Mouse (Mus musculus) R1 (cell line): ENCODE measurements around the gene Celf2.

ENCODE experiments used
- DNase-seq: peaks from one replicate; pipeline ENCODE4 v3.0.0-alpha.2; 2018; ENCODE audit warnings: low read depth, low spot score

Celf2 gene

GRCm38 (mm10) chr2:6556913-6557312 lies 952.5 kb downstream of the Celf2 start:
- DNase-seq: no peak

DNA sequence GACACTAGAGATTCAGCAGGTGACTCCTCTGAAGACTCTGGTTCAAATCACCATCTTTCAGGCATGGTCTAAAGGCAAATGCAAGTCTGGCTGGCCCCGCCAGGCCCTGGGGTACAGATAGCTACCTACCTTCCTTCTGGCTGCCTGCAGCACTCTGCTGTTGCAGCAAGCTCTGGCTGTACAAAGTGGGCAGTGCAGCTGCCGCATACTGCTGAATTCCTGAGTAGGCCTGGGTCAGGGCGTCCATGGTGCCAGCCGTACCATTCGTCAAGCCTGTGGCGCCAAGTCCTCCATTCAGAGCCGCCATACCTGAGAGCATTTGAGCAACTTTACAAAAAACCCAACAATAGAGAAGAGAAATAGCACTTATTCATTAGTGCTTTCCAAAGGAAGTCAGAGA lies 955.7 kb downstream of the Celf2 start:
- DNase-seq: no peak

GRCm38 (mm10) chr2:6549251-6549650 lies 960.1 kb downstream of the Celf2 start:
- DNase-seq: no peak

DNA sequence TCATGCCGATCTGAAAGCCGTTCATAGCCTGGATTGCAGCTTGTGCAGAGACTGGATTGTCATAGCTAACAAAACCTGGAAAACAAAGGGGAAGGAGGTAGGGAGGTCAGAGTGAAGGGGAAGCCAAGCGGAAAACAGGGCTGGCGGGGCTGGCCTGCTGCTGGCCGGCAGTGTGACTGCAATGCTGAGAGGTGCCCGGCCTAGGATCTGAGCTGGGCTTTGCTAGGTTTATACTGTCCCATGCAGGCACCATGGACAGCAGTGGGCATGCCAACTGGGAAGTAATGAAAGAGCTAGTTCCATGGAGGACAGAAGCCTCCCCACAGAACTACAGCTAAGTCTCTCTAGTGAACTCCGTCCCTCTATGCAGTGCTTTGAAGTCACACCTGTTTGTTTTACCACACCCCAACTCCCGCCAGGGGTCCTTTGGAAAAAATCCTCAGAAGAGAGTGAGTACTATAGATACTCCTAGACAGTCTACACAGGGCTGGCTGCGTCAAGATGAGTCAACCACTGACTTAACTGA lies 962.2 kb downstream of the Celf2 start:
- peak; percentile 58 for DNase-seq

DNA sequence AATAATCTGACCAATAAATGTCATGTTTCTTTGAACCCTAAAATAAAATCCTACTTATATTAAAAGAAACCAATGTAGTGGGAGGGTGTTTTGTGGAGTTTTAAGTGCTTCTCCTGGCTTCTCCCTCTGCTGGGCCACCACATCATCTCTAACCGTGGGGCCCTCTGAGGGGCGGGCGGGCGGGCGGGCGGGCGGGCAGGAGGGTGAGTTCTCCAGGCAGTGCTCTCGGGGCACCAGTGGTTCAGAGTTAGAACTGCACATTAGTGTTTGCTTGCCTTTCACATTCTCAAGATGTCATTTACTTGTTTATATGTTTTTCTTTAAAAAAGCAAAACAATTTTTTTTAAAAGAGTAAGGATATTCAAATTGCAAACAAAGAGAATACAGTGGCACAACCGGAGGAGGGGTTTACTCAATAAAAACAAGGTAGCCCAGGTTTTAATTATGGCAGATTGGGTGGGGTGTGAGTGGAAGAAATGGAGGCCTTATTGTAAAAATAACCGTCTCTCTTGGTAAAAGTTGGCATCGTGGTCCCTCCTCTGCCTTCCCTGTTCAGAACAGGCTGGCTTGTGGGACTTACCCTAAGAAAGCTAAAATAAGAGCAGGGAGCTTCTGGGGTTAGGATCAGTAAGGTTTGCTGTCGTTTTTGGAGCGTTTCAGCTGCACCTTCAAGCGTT lies 962.8 kb downstream of the Celf2 start:
- DNase-seq: no peak

DNA sequence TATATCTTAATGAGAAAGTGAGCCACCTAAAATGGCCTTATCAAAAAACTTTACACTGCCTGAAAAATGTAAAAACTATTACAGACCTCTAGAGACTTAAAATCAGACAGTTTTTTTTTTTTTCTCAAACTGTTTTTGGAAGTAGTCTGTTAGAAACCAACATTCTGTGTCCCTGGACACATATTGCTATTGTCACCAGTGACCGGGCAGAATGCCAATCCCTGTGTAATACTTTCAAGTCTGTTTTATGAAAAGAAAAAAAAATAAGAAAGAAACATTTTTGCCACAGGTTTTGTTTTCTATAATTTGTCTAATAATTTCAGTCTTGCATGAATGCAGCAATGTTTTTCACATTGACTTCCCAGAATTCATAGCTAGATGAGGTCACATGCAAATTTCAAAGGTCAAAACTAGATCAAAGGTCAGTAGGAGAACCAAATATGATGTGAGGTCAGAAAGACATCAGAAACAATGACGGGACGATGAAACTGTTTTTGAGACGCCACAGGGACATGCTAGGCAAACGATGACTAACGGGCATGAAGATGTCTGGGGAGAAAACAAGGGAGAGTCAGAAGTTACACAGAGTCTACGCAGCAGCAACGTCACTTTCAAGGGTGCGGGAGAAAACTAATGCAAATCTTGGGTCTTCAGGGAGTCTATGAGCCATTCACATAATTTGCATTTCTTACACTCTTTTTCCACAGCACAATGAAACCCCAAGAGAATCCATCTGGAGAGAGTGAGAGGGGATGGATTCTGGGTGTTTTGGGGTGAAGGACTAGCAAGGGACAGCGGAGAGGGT lies 964.0 kb downstream of the Celf2 start:
- DNase-seq: no peak

- DNase-seq: no peak
These were observed 965.7 kb downstream of the Celf2 start for GRCm38 (mm10) chr2:6543650-6544049.

- no peak for DNase-seq
These were observed 966.7 kb downstream of the Celf2 start for GRCm38 (mm10) chr2:6542556-6543180.

- no peak for DNase-seq
These were observed 968.5 kb downstream of the Celf2 start for GRCm38 (mm10) chr2:6540825-6541224.

- DNase-seq: no peak
These were observed 969.3 kb downstream of the Celf2 start for GRCm38 (mm10) chr2:6540092-6540491.

- DNase-seq: no peak
These were observed 970.9 kb downstream of the Celf2 start for GRCm38 (mm10) chr2:6538500-6538899.

DNA sequence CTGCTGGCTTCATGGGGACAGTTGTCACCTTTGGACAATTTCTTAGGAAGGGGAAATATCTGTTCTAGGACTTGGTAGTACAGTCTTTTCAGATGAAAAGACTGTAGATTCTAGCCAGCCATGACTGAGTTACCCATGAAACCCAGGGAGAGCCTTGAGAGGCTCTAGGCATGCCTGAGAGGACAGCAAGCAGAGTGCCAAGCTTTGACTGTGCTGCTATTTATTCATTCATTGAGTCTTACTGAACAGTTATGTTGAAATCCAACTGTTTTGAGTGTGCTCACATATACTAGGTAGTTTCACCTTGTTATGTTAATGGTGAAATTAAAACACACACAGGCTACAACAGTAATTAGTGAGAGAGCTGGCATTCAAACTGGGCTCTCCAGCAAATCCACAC lies 971.3 kb downstream of the Celf2 start:
- no peak for DNase-seq

DNA sequence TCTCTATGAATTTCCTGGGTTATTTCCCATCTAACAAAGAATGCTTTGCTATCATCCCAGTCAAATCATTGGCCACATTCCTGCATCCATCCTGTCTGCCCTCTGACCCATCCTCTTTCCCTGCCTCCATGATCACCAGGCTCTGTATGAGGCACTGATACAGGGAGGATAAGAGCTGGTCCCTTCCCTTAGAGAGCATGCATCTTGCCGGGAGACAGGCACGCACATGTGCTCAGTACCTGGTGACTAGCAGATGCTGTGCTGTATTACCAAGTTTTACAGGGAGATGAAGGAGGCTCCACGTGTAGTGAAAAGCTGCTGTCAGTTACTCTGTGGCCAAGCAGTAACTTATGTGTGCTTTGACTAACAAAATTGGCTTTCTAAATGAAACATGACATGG lies 972.0 kb downstream of the Celf2 start:
- no peak for DNase-seq

- no peak for DNase-seq
These were observed 973.0 kb downstream of the Celf2 start for GRCm38 (mm10) chr2:6536372-6536771.

GRCm38 (mm10) chr2:6532341-6532740 lies 977.0 kb downstream of the Celf2 start:
- DNase-seq: no peak

GRCm38 (mm10) chr2:6528076-6528475 lies 981.3 kb downstream of the Celf2 start:
- DNase-seq: no peak

DNA sequence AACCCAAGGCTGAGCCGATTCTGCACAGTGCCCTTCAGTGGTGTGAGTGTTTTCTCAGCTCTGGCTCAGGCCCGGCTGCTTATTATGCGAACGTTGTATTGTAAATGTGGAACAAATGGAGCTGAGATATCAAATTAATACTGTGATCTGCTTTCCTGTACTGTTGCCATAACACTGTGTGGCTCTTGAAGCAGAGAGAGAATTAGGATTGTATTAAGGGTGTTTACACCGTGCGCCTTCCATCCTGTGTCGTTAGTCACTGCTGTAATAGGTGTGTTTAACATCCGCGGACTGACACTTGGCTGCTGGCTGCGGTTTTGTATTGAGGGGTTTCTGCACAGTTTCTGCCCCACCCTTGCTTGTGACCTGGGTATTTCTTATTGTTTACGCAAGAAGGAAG lies 982.5 kb downstream of the Celf2 start:
- no peak for DNase-seq

DNA sequence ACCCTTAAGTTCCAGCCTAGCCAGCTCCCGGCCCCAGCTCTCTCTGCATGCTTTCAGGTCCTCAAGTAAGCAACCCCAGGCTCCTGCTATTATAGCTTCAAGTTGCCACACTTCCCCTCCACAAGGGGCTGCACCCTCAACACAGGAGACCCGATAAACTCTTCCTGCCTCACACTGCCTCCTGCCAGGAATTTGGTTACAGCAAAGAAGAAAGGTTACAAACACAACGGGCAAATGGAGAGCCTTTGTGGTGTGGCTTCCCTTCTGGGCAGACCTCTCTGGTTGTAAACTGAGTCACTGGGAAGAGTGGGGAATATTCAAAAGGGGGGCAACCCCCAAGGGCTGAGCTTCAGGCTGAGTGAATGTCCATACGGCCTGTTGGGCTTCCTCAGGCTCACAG lies 983.1 kb downstream of the Celf2 start:
- no peak for DNase-seq

DNA sequence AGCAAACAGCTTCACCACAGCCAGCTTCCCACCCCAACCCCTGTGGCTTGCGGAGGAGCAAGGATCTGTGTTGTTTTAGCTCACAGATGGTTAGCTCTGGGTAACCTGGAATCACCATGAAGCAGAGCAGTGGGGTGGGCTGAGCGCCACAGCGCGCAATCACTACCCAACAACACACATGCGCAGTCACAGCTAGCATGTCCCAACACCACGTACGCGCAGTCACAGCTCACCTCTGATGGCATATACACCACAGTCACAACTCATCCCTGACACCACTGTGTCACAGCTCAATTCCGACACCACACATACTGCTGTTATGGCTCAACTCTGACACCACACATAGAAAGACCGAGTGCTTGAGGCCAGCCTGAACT lies 985.5 kb downstream of the Celf2 start:
- no peak for DNase-seq

DNA sequence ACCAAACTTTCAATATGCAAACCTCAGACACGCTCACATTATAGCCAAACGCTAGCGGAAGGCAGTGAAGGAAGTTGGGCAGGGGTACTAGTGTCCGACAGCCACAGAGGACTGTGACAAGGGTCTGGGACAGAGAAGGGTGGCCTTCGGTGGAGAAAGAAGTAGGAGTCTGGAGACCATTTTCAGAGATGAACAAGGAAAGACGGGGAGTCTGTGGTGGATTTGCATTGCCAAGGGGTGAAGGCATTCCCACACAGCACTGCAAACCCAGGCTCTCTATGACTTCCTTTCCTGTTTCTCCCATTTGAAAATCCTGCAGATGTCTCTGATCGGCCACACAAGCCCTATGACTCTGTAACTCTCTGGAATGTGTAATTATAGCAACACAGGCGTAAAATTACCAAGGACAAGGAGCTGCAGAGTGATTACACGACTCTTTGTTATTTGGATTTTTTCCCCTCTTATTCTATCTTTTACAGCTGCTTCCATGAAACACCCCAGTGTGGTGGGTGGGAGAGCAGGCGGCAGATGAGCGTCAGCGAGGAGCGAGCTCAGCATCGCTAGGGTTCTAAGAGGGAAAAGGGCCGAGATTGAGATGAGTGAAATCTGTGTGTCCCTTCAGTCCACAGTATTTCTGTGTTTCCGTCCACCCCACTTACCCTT lies 986.0 kb downstream of the Celf2 start:
- no peak for DNase-seq

GRCm38 (mm10) chr2:6522411-6522810 lies 987.0 kb downstream of the Celf2 start:
- no peak for DNase-seq

DNA sequence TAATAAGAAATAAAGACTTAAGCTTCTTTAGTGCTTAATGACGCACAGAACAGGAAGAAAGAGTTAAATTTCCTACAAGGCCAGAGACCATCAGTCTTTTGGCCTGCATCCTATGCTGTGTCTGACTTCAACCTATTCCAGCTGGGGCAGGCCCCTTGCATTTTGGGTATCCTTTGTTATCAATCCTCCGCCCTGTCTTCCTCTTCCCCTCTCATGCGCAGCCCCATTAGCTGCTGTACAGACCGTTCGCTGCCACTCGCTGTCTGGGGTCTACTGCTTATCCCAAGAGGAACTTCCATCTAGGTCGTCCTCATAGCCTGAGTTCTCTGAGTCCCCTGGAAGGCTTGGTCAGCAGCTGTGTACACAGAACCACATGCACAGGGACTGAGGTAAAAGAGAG lies 996.2 kb downstream of the Celf2 start:
- no peak for DNase-seq
